Mouse (Mus musculus) lung, postnatal 0 days (tissue): ENCODE measurements at regions not wholly inside any gene's neighbourhood (a gene's known extent, or its start where the extent isn't known, plus 50 kb on each side); places are given as distances from the start of the nearest gene placed in this dataset.

Experiments
- ATAC-seq: fragments of 200-750 bp; cut with Nextera tagmentation; 2 replicates; pipeline ENCODE4 v1.8.0; 2017; ENCODE audit warnings: moderate library complexity
- DNase-seq: peaks from one replicate; pipeline ENCODE4 v3.0.0-alpha.2; 2016; ENCODE audit warnings: low spot score
- H3K27ac ChIP-seq: fragments of 300-500 bp; sonication (generic); 2 replicates; pipeline ENCODE4 v1.5.1; 2014; ENCODE audit warnings: antibody characterized with exemption, mild to moderate bottlenecking, low read length, mixed read lengths
- H3K27me3 ChIP-seq: fragments of 300-500 bp; sonication (generic); replicated peaks from 2 replicates; pipeline ENCODE4 v1.6.1; 2014; ENCODE audit warnings: low read length, mixed read lengths; ENCODE audit not compliant: insufficient read depth
- H3K36me3 ChIP-seq: fragments of 300-500 bp; sonication (generic); 2 replicates; pipeline ENCODE4 v1.6.1; 2014; ENCODE audit warnings: low read length, mixed read lengths; ENCODE audit not compliant: insufficient read depth
- H3K4me1 ChIP-seq: fragments of 300-500 bp; sonication (generic); 2 replicates; pipeline ENCODE4 v1.6.1; 2014; ENCODE audit warnings: antibody characterized with exemption, low read depth, low read length, mixed read lengths; ENCODE audit not compliant: insufficient read depth
- H3K4me2 ChIP-seq: fragments of 300-500 bp; sonication (generic); replicated peaks from 2 replicates; pipeline ENCODE4 v1.6.1; 2014; ENCODE audit warnings: low read depth, mild to moderate bottlenecking, low read length, moderate library complexity, mixed read lengths
- H3K4me3 ChIP-seq: fragments of 300-500 bp; sonication (generic); 2 replicates; pipeline ENCODE4 v1.5.1; 2014; ENCODE audit warnings: low read depth, low read length
- H3K9ac ChIP-seq: fragments of 300-500 bp; sonication (generic); replicated peaks from 2 replicates; pipeline ENCODE4 v1.6.1; 2014; ENCODE audit warnings: low read depth, mild to moderate bottlenecking
- H3K9me3 ChIP-seq: fragments of 300-500 bp; sonication (generic); 2 replicates; pipeline ENCODE4 v1.6.1; 2016; ENCODE audit warnings: low read length, mixed read lengths
- CTCF ChIP-seq: IDR thresholded peaks from 2 replicates; pipeline ENCODE4 v1.5.1; 2016; ENCODE audit warnings: antibody characterized with exemption, mild to moderate bottlenecking
- EP300 ChIP-seq: IDR thresholded peaks from 2 replicates; pipeline ENCODE4 v1.6.1; 2016; ENCODE audit warnings: antibody characterized with exemption, mild to moderate bottlenecking, control low read depth
- WGBS: fragments of 180-500 bp; shearing (Covaris S2); extraction: QIAGEN DNeasy Blood & Tissue Kit; methylation state at CpG from one replicate; pipeline ENCODE4 v1.1.7; 2014; 5-methylcytosine and 5-hydroxymethylcytosine counted together

GRCm38 (mm10) chr17:88240476-88240875 lies 175.4 kb upstream of the Fbxo11 start:
- Histone ChIP-seq H3K9me3 (no peaks in the 10 kb centered on the region), H3K4me2 (no peak overlapping the region), H3K27ac (no peak overlapping the region), H3K36me3 (no peaks in the 10 kb centered on the region), H3K9ac (no peak overlapping the region), H3K27me3 (no peaks in the 10 kb centered on the region), H3K4me3 (no peak overlapping the region), H3K4me1 (no peaks in the 10 kb centered on the region)
- DNase-seq (no peak), ATAC-seq (no peak)
- 75% methylated on average over 8 of the region's 8 CpGs for WGBS
- no peak for TF ChIP-seq CTCF
- no peak for TF ChIP-seq EP300

- Histone ChIP-seq H3K9me3 (no peaks in the 10 kb centered on the region), H3K4me1 (no peaks in the 10 kb centered on the region; the same call in 1 of the 2 replicates), H3K36me3 (no peaks in the 10 kb centered on the region; the same call in 1 of the 2 replicates), H3K27me3 (no peaks in the 10 kb centered on the region), H3K4me3 (no peak overlapping the region), H3K27ac (0 out of 2 replicates have a peak overlapping the region, but pooled peaks have one; percentile 9), H3K9ac (no peak overlapping the region), H3K4me2 (no peak overlapping the region)
- DNase-seq: peak; percentile 19
- TF ChIP-seq EP300: no peak
- TF ChIP-seq CTCF: no peak
- no peak for ATAC-seq
- 49% methylated on average over 5 of the region's 5 CpGs for WGBS
These were observed 183.5 kb upstream of the Fbxo11 start for GRCm38 (mm10) chr17:88248625-88249024.

GRCm38 (mm10) chr17:88251949-88252521 lies 186.9 kb upstream of the Fbxo11 start:
- TF ChIP-seq EP300 (peak; percentile 72), CTCF (peak; percentile 87)
- Histone ChIP-seq H3K27me3 (no peaks in the 10 kb centered on the region), H3K27ac (peak overlapping the region; percentile 76), H3K9me3 (no peaks in the 10 kb centered on the region), H3K4me2 (peak overlapping the region; percentile 42), H3K9ac (0 out of 2 replicates have a peak overlapping the region, but pooled peaks have one; percentile 5), H3K36me3 (no peaks in the 10 kb centered on the region; the same call in 1 of the 2 replicates), H3K4me3 (no peak overlapping the region), H3K4me1 (peaks cover 3% of the 10 kb centered on the region; the same call in 1 of the 2 replicates)
- ATAC-seq (peak; percentile 82), DNase-seq (peak; percentile 90)
- WGBS: 6% methylated on average over 17 of the region's 17 CpGs

GRCm38 (mm10) chr17:88255744-88256598 lies 184.5 kb upstream of the Foxn2 start:
- under 1% methylated on average over 39 of the region's 40 CpGs for WGBS
- peak; percentile 60 for TF ChIP-seq EP300
- TF ChIP-seq CTCF: peak; percentile 86
- peak; percentile 93 for DNase-seq
- no peaks in the 10 kb centered on the region for H3K27me3 ChIP-seq
- H3K4me3 ChIP-seq: peak overlapping the region; percentile 57
- no peaks in the 10 kb centered on the region; the same call in 1 of the 2 replicates for H3K36me3 ChIP-seq
- peak overlapping the region; percentile 92 for H3K4me2 ChIP-seq
- peaks cover 3% of the 10 kb centered on the region; the same call in 1 of the 2 replicates for H3K4me1 ChIP-seq
- H3K27ac ChIP-seq: peak overlapping the region; percentile 96
- H3K9me3 ChIP-seq: no peaks in the 10 kb centered on the region
- peak overlapping the region; percentile 83 for H3K9ac ChIP-seq
- peak; percentile 53 for ATAC-seq

- TF ChIP-seq CTCF (peak; percentile 80), EP300 (peak; percentile 75)
- H3K4me1 ChIP-seq: peaks cover 3% of the 10 kb centered on the region; the same call in 1 of the 2 replicates
- H3K36me3 ChIP-seq: no peaks in the 10 kb centered on the region; the same call in 1 of the 2 replicates
- peak overlapping the region; percentile 96 for H3K27ac ChIP-seq
- peak overlapping the region; percentile 83 for H3K9ac ChIP-seq
- ATAC-seq (peak; percentile 80), DNase-seq (peak; percentile 96)
- H3K9me3 ChIP-seq: no peaks in the 10 kb centered on the region
- no peaks in the 10 kb centered on the region for H3K27me3 ChIP-seq
- H3K4me3 ChIP-seq: peak overlapping the region; percentile 57
- 2% methylated on average over 18 of the region's 18 CpGs for WGBS
- peak overlapping the region; percentile 92 for H3K4me2 ChIP-seq
These were observed 183.6 kb upstream of the Foxn2 start for GRCm38 (mm10) chr17:88256599-88257544.
